Mouse (Mus musculus) B cell, adult 62 days (primary cell): ENCODE results near the gene Ccdc30. TPM values are rescaled to one million over a fixed set of nuclear protein-coding genes. Genes with fewer than 3 reads are reported as not detected.

Source experiments
- total RNA-seq: library from RNA; stranded (reverse); gene quantifications from 4 replicates; pipeline ENCODE4 v1.2.4, GENCODE M21; 2023

The Ccdc30 gene
- 0.69 to 1.1 TPM in 2 of 4 replicates, not detected in the others for total RNA-seq

GRCm38 (mm10) chr4:119415072-119415753, at the start of gene Ccdc30:
Ccdc30 (minus strand) TSS chr4:119415521.

DNA sequence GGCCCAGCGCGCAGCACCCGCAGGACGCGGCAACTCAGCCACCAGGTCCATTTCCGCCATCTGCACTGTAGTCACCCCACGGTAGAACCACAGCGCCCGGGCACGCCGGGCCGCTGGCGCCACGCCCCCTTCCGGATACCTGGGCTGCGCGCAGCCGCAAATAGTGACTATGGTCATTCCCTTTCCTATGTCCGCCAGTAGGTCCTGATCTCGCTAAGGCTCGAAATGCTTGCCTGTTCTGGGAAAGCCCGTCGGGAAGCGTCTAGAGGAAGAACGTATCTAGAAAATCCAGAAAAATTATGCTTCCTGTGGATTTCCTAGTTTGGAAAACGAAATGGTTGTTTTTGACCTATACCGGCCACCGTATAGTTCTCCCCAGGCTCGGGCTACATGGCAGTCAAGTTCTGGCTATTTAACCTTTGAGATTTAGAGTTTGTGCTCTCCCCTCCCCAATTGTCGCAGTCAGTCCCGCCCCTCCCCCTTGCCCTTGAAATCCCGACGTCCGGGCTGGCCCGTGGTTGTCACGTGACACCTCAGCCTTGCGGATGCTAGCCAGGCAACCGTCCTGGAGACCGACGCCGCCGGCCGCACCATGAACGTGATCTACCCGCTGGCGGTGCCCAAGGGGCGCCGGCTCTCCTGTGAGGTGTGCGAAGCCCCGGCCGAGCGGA, 7.1 kb upstream of the Ccdc30 start, which contains the start of the genes Ppcs and Zmynd12:
Gene Ppcs, minus strand, starts transcription at position 127 of the 671 bp plus-strand sequence.
Gene Zmynd12, plus strand, starts transcription at position 521 of the 671 bp plus-strand sequence.

GRCm38 (mm10) chr4:119320131-119320830, 95.0 kb downstream of the Ccdc30 start, which contains the start of gene Ppih:
Ppih (minus strand) TSS chr4:119320546.

DNA sequence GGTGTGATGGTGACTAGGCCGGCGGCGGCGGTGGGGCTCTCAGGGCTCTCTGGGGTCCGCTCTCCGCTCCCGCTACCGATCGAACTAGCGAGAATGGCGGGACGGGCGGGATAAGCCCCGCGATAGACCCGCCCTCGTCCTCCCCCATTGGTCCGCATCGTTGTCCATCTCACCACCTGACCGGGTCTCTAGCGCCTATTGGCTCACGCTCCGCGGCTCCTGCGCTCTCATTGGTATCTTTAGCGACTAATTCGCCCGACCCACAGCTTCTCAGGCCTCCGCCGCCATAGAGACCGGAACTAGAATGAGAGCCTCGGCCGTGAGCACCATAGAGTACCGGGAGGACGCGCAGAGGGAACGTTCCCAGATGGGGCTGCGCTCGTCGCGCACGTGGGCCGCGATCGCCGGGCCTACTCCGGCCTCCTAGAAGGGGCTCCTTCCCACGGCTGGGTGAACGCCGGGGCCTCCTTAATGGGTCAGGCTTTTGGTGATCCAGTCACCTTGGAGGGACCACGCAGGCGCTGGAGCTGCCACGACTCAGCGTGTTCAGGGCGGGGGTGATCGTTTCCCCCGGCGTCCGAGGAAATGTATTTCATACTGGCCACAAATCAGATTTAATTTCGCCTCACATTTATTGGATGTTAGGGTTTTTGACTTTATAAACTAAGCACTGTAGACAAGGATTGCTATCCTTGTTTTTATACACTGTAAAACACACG, 120.7 kb downstream of the Ccdc30 start, which contains the start of gene Ybx1:
Gene Ybx1, minus strand, starts transcription at position 190 of the 719 bp plus-strand sequence.

Other genes with a start within 250 kb of the Ccdc30 start
- 7.9 to 14.6 TPM (median 11.3 TPM) in 4 replicates for gene Zfp691, start 241.3 kb downstream of the Ccdc30 start, total RNA-seq
- 0.60 to 1.4 TPM (median 0.97 TPM) in 4 replicates for gene Ermap, start 225.5 kb downstream of the Ccdc30 start, total RNA-seq
- 22.8 to 30.0 TPM (median 25.6 TPM) in 4 replicates for gene Svbp, start 220.2 kb downstream of the Ccdc30 start, total RNA-seq
- gene Tmem269, start 197.3 kb downstream of the Ccdc30 start, total RNA-seq = 0.55 TPM in 1 of 4 replicates, not detected in the others
- 8.2 to 13.6 TPM (median 9.5 TPM) in 4 replicates for gene AU022252, start 182.8 kb downstream of the Ccdc30 start, total RNA-seq
- gene P3h1, start 182.6 kb downstream of the Ccdc30 start, total RNA-seq = 4.1 to 6.2 TPM (median 4.7 TPM) in 4 replicates
- not detected in 4 replicates for gene Cldn19, start 160.1 kb downstream of the Ccdc30 start, total RNA-seq
- 403 to 424 TPM (median 406 TPM) in 4 replicates for gene Ybx1, start 120.9 kb downstream of the Ccdc30 start, total RNA-seq
- gene Ppih, start 95.0 kb downstream of the Ccdc30 start, total RNA-seq = 20.1 to 29.3 TPM (median 26.3 TPM) in 4 replicates
- gene Ppcs, start 6.9 kb upstream of the Ccdc30 start, total RNA-seq = 8.4 to 11.3 TPM (median 10.5 TPM) in 4 replicates
- gene Zmynd12, start 7.3 kb upstream of the Ccdc30 start, total RNA-seq = 0.77 to 0.88 TPM in 2 of 4 replicates, not detected in the others
- not detected in 4 replicates for gene Rimkla, start 77.1 kb upstream of the Ccdc30 start, total RNA-seq
- gene Foxj3, start 121.5 kb upstream of the Ccdc30 start, total RNA-seq = 66.5 to 90.8 TPM (median 76.4 TPM) in 4 replicates
- gene Frg2f1, start 124.0 kb upstream of the Ccdc30 start, total RNA-seq = 4.7 to 9.5 TPM (median 7.4 TPM) in 4 replicates
- 1.5 to 2.8 TPM (median 1.5 TPM) in 4 replicates for gene Guca2a, start 222.2 kb upstream of the Ccdc30 start, total RNA-seq
- 1.7 to 5.0 TPM (median 1.8 TPM) in 4 replicates for gene Guca2b, start 243.4 kb upstream of the Ccdc30 start, total RNA-seq